Mouse (Mus musculus) midbrain, embryonic 16.5 days (tissue): ENCODE measurements around the gene Zfp735. TPM values are rescaled to one million over a fixed set of nuclear protein-coding genes. Genes with fewer than 3 reads are reported as not detected.

Experiments used
- ATAC-seq: fragments of 200-750 bp; cut with Nextera tagmentation; 2 replicates; pipeline ENCODE4 v1.8.0; 2017; ENCODE audit warnings: moderate TSS enrichment
- H3K27ac ChIP-seq: fragments of 300-500 bp; sonication (generic); 2 replicates; pipeline ENCODE4 v1.5.1; 2014; ENCODE audit warnings: mild to moderate bottlenecking, low read length, mixed read lengths
- H3K27me3 ChIP-seq: fragments of 300-500 bp; sonication (generic); 2 replicates; pipeline ENCODE4 v1.6.1; 2014; ENCODE audit warnings: low read depth, low read length, mixed read lengths; ENCODE audit not compliant: control insufficient read depth, insufficient read depth
- H3K36me3 ChIP-seq: fragments of 300-500 bp; sonication (generic); 2 replicates; pipeline ENCODE4 v1.6.1; 2014; ENCODE audit warnings: mild to moderate bottlenecking, low read length, moderate library complexity, mixed read lengths; ENCODE audit not compliant: control insufficient read depth, insufficient read depth
- H3K4me1 ChIP-seq: fragments of 300-500 bp; sonication (generic); 2 replicates; pipeline ENCODE4 v1.6.1; 2014; ENCODE audit warnings: mild to moderate bottlenecking, low read length, mixed read lengths; ENCODE audit not compliant: control insufficient read depth, insufficient read depth
- H3K4me2 ChIP-seq: fragments of 300-500 bp; sonication (generic); 2 replicates; pipeline ENCODE4 v1.6.1; 2014; ENCODE audit warnings: mild to moderate bottlenecking, low read length, mixed read lengths
- H3K4me3 ChIP-seq: fragments of 300-500 bp; sonication (generic); 2 replicates; pipeline ENCODE4 v1.5.1; 2014; ENCODE audit warnings: low read depth, mild to moderate bottlenecking, low read length, moderate library complexity, mixed read lengths
- H3K9ac ChIP-seq: fragments of 300-500 bp; sonication (generic); 2 replicates; pipeline ENCODE4 v1.6.1; 2014; ENCODE audit warnings: low read depth, low read length, mixed read lengths
- H3K9me3 ChIP-seq: fragments of 300-500 bp; sonication (generic); replicated peaks from 2 replicates; pipeline ENCODE4 v1.6.1; 2014; ENCODE audit warnings: mild to moderate bottlenecking, low read length, mixed read lengths; ENCODE audit not compliant: control insufficient read depth, poor library complexity, severe bottlenecking
- WGBS: fragments of 180-500 bp; shearing (Covaris S2); extraction: QIAGEN DNeasy Blood & Tissue Kit; methylation state at CpG from one replicate; pipeline ENCODE4 v1.1.7; 2014; 5-methylcytosine and 5-hydroxymethylcytosine counted together
- polyA plus RNA-seq: library from polyadenylated mRNA; unstranded; fragments of >200 nt; fragmentation: Nextera tagmentation; extraction: Ambion mirVana; gene quantifications from 2 replicates; pipeline ENCODE4 v1.2.1, GENCODE M21; 2015

The Zfp735 gene
- polyA plus RNA-seq: not detected in 2 replicates

GRCm38 (mm10) chr11:73688478-73688877 is at the start of gene Zfp735:
Zfp735 (plus strand) TSS chr11:73688778.
- WGBS: 79% methylated on average over 2 of the region's 2 CpGs
- no peaks in the 10 kb centered on the region for H3K4me1 ChIP-seq
- no peaks in the 10 kb centered on the region for H3K27me3 ChIP-seq
- no peak within 1 kb of the TSS for H3K9ac ChIP-seq
- H3K36me3 ChIP-seq: no peaks in the 10 kb centered on the region
- H3K4me2 ChIP-seq: no peak within 1 kb of the TSS
- H3K9me3 ChIP-seq: no peaks in the 10 kb centered on the region; the same call in 1 of the 2 replicates
- ATAC-seq: no peak
- no peak within 1 kb of the TSS for H3K4me3 ChIP-seq
- no peak within 1 kb of the TSS for H3K27ac ChIP-seq

GRCm38 (mm10) chr11:73759115-73759514 is 70.5 kb downstream of the Zfp735 start:
- no peak overlapping the region for H3K9ac ChIP-seq
- H3K4me3 ChIP-seq: no peak overlapping the region
- H3K9me3 ChIP-seq: peaks cover 17% of the 10 kb centered on the region
- H3K4me1 ChIP-seq: no peaks in the 10 kb centered on the region
- ATAC-seq: no peak
- H3K36me3 ChIP-seq: no peaks in the 10 kb centered on the region
- no peaks in the 10 kb centered on the region for H3K27me3 ChIP-seq
- no peak overlapping the region for H3K27ac ChIP-seq
- no peak overlapping the region for H3K4me2 ChIP-seq

Other genes starting within 250 kb of the Zfp735 start
- gene Olfr380, start 231.3 kb upstream of the Zfp735 start, polyA plus RNA-seq: not detected in 2 replicates
- not detected in 2 replicates for gene Olfr381, start 197.2 kb upstream of the Zfp735 start, polyA plus RNA-seq
- not detected in 2 replicates for gene Olfr382, start 171.6 kb upstream of the Zfp735 start, polyA plus RNA-seq
- gene Olfr385, start 95.8 kb upstream of the Zfp735 start, polyA plus RNA-seq: not detected in 2 replicates
- not detected in 2 replicates for gene Olfr384, start 90.2 kb upstream of the Zfp735 start, polyA plus RNA-seq
- gene Olfr389, start 91.9 kb downstream of the Zfp735 start, polyA plus RNA-seq: not detected in 2 replicates
- gene Olfr390, start 94.2 kb downstream of the Zfp735 start, polyA plus RNA-seq: not detected in 2 replicates
- gene Olfr391-ps, start 114.3 kb downstream of the Zfp735 start, polyA plus RNA-seq: not detected in 2 replicates
- not detected in 2 replicates for gene Olfr392, start 128.3 kb downstream of the Zfp735 start, polyA plus RNA-seq
- not detected in 2 replicates for gene Olfr393, start 162.7 kb downstream of the Zfp735 start, polyA plus RNA-seq
- not detected in 2 replicates for gene Olfr394, start 202.0 kb downstream of the Zfp735 start, polyA plus RNA-seq
- not detected in 2 replicates for gene Olfr395, start 220.5 kb downstream of the Zfp735 start, polyA plus RNA-seq
- not detected in 2 replicates for gene Olfr23, start 247.9 kb downstream of the Zfp735 start, polyA plus RNA-seq